Mouse (Mus musculus) adrenal gland, postnatal 10 days (tissue): ENCODE measurements around the gene Mapkap1. TPM values are rescaled to one million over a fixed set of nuclear protein-coding genes. Genes with fewer than 3 reads are reported as not detected.
A peak's percentile ranks its signal among the peaks of the same experiment; 100 is the strongest.
"Not testable (repeated sequence)": the region's sequence is repeated elsewhere in the genome, so short reads cannot be mapped to it uniquely, and the experiment has no call there.

Experiments used
- DNase-seq: peaks from one replicate; pipeline ENCODE4 v3.0.0; 2021; ENCODE audit warnings: mixed read lengths
- total RNA-seq, 2 experiments: library from RNA; stranded (reverse); gene quantifications; 2 replicates each; pipeline ENCODE4 v1.2.3; 2021

Gene Mapkap1
- total RNA-seq, 2 experiments from 2014 or later, result 67.0 to 75.3 TPM

DNA sequence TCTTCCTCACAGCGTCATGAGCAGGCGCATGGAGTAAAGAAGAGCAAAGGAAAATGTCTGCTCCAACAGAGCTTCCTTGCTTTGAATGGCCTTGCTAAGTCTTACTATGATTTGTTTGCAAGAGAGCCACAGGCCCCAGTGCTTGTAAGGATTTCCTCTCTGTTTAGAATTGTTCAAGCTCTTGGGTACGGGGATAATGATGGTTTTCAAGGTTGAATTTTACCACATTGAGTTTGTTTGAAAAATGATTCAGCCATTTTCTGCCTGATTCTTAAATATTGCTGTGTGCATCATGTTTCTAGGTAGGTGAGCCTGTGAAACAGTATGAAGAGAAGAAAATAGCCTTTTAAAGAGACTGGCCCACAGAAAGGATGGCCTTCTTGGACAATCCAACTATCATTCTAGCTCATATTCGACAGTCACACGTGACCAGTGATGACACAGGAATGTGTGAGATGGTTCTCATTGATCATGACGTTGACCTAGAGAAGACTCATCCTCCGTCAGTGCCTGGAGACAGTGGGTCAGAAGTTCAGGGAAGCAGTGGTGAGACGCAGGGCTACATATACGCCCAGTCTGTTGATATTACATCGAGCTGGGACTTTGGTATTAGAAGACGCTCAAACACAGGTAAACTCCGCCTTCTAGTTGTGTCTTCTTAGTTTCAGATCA is 25.3 kb downstream of the Mapkap1 start:
- DNase-seq, result no peak

DNA sequence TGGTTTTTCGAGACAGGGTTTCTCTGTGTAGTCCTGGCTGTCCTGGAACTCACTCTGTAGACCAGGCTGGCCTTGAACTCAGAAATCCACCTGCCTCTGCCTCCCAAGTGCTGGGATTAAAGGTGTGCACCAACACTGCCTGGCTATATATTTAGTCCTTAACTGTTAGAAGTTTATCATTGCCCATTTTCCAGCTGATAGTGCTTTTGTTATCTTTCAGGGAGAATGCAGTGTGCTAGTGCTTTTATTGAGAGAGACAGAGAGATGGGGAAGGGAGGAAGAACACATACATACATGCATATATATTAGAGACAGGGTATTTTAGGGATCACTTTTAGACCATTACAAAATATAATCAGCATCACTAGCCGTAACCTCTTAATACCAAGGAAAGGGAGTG is 26.3 kb downstream of the Mapkap1 start:
- DNase-seq, result not testable (repeated sequence)

DNA sequence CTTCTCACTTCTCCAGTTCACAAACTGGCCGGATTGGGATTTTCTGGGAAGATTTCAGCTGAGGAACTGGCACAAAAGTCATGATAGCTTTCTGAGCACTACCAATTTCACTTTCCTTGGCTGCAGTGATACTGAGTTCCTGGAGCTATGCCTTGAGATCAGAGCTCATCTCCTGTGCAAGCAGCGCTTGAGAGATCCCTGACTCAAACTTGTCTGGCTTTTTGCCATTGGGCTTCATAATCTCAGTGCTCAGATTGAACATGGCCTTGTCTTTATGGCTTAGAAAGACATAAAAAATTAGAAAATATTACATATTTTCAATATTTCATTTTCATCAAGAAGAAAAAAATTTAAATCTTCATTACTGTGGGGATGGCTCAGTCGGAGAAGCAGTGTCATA is 29.8 kb downstream of the Mapkap1 start:
- DNase-seq, result peak; percentile 41

DNA sequence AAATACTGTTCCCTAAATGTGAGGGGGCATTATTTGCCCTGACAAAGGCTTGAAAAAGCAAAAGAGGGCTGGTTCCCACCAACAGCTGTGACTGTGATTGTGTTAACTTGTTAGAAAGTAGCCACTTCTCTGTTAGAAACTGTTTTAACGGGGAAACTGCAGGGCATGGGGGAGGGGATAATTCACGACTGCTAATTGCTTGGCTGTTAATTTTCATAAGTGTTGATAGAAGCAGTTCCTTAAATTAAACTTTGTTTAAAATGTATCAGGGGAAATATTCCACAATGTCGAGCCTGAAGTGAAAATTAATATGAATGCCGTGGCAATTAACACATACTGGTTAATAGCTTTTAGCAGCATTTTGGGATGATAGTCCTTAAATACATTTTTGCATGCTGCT is 42.2 kb downstream of the Mapkap1 start:
- DNase-seq, result no peak

DNA sequence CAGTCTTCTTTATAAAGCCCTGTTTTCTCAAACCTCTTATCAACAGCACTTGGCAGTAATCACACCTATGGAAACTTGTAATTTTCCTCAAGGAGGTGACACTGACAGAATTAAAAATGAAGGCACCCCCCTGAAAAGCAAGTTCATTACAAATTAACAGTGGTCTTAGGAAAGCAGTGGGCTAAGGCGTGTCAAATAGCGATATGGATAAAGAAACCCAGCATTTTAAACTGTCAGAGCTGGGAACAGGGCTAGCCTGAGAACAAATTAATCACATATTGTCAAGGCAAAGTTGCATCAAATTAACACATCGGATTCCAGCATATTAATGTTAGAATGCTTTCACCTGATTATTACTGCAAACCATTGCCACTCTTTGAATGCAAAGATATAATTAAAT is 55.9 kb downstream of the Mapkap1 start:
- no peak for DNase-seq

DNA sequence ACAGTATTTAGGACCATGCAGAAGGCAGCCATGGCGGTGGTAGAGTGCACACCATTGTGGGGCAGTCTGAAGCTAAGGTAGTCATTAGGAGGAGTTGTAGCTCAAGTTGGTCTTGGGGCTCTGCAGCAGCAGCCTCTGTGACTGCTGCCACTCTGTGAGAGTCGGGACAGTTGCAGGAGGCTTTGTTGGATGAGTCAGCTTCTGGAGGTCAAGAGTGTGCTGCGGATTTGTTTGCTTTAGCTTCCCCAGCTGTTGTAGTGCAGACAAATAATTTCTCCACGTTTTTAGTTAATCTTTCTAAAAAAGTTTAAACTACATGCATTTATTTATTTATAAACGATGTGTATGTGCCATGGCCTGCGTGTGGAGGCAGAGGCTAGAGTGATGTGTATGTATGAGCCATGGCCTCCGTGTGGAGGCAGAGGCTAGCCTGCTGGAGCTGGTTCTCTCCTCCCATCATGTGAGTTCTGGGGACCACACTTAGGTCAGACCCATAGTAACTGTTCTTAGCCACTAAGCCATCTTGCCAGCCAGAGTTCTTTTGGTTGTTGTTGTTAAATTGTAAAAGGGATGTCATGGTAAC is 62.1 kb downstream of the Mapkap1 start:
- DNase-seq, result peak; percentile 34

DNA sequence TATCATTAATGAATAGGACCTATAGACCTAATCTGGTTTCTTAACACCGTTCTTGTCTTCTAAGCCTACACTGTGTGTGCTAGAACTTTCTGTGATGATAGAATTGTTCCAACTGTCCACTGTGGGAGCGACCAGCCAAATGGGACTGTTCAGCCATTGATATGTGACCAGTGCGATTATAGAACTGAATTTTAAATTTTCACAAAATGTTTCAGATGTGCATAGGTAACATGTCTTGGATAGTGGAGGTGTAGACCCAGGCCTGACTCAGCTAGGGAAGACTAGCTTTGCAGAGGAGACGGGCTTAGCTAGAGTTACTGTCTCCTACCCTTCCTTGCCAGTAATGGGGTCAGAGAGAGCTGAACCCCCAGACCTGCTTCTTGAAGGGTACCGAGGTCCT is 62.8 kb downstream of the Mapkap1 start:
- DNase-seq, result no peak

DNA sequence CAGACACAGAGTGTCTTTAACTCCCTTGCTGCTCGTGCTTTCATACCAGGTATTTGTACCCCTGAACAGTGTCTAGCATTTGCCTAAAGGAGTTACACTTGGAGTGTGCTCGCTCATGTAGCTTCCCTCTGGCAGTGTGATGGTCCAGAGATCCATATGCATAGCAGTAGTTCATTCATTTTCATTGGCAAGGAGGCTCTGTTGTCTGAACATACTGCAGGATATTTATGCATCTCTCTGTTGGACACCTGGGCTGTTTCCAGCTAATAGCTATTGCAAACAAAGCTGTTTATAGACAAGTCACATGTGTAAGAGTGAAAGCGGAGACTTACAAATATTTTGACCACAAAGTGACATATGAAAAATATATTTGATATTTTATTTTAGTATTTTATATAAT is 67.2 kb downstream of the Mapkap1 start:
- no peak for DNase-seq

DNA sequence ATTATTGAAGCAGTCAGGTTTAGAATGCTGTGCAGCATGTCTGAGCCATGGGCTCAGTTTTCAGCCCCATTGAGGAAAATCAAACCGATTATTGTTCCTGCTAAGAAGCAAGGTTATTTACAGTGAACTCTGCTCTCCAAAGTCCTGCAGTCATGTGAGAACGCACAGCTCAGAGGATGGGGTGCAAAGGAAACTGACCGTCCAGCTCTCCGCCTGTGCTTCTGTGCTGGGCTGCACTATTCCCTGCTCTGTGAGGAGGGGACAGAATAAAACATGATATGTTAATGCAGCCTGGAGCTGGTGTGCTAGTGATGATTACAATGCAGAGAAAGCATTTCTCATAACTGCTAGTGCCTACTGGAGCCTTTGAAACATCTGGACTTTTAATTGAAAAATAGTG is 74.8 kb downstream of the Mapkap1 start:
- DNase-seq, result no peak

DNA sequence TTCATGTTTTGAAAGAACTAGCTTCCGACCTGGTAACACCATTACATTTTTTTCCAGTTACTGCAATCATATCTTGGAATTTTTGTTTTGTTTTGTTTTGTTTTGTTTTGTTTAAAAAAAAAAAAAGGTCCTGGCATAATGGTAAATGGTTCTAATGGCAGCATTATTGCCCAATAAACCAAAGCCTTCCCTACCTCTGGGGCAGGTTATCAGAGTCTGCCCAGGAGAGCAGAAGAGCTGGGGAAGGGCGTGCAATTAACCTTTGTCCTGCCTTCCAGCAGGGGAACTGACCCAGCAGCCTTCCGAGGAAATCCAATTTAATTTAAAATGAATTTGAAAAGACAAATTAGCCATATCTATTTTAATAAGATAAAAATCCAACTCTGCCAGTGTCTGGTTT is 75.5 kb downstream of the Mapkap1 start:
- no peak for DNase-seq

DNA sequence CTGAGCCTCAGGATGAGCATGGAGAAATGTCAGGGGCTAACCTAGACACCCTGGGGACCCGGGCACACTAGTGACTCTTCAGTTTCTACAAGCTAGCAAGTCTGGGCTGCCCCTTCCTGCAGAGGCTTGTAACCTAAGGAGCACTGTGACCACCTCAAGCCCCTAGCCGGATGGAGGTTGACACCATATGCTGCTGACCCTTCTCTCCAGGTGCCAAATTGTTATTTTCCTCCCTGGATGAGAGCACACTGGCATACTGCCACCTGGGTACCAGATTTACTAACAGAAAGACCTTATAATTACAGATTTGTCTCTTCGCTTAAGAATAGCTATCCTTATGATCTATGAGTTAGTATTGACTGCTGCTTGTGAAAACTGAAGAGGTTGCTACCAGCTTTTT is 76.0 kb downstream of the Mapkap1 start:
- DNase-seq, result no peak

DNA sequence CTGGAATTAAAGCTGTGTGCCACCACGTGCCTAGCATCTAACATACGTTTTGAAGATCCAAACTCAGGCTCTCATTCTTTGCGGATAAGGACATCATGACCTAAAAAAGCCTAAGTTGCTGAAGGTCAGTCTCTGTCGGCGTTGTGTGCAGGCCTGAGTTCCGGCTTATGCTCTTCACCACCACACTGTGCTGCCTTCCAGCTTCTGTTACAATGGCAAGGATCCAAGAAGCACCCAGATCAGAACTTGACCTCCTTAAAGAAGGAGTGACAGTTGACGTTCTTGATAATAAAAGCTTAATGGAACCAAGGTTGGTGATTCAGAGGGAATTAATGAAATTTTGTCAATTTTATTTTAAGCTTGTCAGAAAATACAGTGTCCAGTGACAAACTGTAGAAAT is 80.7 kb downstream of the Mapkap1 start:
- DNase-seq, result peak; percentile 27

DNA sequence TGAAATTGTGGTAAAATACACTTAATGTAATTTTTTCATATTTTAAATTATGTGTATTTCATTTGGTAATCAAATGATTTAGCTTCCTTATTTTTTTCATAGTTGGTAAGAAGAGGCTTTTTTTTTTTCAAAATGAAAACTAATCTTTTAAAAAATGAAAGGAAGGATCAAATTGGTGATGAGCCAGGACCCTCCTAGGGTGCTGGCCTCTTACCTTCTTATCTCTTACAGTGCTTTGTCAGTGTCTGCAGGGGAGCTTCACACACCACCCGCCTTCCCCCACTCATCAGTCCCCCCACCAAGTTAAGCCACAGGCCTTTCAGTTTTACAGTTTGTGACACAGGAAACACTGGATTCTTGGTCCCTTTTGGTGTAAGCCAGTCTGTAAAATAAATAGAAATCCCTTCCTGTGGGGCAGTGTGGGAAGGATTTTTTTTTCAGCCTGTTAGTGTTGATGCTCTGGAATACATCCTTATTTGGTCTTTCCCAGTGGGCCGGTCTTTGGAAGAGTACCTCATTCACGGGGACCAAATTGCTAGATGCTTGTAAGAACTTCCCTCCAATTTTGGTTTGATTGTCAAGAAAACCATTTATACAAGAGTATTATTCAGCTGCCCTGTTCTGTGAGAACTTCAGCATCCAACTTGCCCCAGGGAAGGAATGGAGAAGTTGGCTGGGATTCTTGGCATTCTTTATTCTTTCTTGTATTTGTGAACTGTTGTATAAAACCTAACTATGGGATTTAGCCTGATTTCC is 97.6 kb downstream of the Mapkap1 start:
- DNase-seq, result no peak

DNA sequence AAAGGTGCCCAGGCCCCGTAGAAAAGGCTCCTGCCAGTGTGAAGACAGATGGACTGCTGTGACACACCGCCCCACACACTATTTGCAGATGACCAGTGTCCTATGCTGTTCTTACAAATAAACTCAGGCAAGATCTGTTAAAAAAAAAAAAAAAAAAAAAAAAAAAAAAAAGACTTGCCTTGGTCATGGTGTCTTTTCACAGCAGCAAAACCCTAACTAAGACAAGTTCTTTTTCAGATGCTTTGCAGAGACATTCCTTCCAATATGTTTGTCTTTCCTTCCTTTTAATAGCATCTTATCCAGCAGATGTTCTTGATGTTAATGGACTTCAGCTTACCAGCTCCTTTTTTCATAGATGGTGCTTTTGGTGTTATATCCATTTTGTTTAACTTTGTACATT is 99.6 kb downstream of the Mapkap1 start:
- DNase-seq, result not testable (repeated sequence)

DNA sequence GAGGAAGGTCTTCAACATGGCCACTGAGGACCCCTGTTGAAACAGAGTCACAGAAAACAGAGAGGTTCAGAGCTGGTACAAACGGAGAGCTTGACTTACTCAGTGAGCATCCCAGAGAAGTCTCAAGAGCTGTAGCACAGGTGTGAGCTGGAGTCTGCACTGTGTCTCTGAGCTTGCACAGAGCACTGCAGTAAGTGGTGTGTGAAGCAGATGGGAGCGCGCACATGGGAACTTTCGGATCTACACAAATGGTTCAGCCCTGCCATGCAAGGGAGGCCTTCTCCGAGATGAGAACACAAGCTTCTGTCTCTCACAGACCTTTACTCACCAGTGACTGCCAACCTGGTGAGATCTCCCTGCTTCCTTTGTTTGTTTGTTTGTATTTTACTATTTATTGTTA is 103.3 kb downstream of the Mapkap1 start:
- DNase-seq, result no peak

DNA sequence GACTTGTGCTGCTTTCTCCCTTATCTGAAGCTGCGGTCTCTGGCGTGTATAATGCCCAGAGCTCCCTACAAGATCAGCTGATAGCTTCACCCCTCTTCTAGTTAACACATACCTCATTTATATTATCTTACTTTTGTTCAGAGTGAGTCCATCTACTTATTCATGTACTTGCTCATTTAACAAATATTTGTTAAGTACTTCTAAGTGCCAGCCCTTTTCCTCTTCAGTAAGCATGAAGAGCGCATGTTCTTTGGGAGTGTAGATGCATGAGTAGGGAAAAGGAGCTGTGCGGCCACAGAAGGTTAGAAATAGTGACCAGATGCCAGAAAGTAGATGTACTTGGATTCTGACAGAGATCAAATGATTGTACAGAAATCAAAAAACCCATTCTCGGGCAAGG is 108.7 kb downstream of the Mapkap1 start:
- no peak for DNase-seq

DNA sequence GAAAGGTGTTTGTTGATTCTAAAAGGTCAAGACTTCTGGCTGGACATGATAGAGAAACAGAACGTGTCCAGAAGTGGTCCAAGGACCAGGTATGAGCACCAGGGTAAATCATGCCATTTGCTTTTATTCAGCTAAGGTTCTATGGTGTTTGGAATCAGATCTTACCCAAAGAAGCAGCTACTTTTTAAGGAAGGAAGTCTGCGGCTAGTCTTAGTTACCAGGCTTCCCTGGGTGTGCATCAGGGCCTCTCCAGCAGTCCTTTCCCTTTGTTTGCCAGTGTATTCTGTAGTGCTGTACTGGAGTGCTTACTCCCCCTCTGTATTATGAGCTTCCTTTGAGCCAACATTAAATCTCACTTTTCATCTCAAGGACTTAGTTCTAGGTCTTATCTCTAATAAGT is 111.5 kb downstream of the Mapkap1 start:
- no peak for DNase-seq

DNA sequence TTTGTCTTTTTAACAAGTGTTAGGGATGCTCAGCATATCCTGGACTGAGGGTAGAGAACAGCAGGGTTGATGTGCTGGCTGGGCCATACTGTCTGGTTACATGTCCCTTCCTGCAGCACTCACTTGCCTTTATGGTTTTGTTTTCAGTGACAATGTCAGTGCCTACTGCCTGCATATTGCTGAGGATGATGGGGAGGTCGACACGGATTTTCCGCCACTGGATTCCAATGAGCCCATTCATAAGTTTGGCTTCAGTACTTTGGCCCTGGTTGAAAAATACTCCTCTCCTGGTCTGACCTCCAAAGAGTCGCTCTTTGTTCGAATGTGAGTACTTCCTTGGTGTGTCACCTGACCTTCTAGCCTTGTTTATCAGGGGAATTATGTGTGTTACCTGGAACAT is 112.0 kb downstream of the Mapkap1 start:
- DNase-seq, result no peak

DNA sequence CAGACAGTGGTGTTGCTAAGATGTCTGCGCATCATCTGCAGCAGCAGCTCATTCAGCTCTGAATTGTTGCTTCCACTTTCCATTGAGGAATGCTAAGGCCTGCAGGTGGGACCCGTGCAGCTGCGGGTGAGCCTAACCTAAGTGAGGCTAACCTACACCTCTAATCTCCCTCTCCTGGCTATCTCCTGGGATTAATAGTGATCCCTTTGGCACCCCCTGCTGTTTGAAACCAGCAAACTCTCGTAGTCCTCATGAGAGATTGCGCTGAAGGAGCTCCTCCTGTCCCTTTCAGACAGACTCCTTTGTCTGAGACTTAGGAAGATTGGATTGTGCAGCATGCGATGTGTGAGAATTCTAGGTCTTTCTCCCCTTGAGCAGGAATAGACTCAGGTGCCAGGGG is 113.0 kb downstream of the Mapkap1 start:
- DNase-seq, result peak; percentile 76

DNA sequence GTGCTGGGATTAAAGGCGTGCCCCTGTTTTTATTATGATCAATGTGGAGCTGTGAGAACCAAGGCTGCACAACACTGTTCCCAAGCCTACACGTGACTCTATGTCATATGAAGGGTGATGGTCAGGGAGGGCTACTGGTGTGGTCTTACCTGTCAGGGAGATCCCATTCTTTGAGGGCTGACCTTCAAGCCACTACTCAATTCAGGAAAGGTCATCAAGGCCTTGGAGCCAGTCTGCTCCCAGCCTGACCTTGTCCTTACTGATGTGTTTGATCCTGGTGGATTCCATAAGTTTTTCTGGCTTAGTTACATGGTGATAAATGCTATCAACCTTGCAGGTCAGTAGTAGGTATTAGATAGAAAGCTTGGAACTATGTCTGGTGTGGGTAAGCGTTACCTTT is 114.8 kb downstream of the Mapkap1 start:
- DNase-seq, result no peak

DNA sequence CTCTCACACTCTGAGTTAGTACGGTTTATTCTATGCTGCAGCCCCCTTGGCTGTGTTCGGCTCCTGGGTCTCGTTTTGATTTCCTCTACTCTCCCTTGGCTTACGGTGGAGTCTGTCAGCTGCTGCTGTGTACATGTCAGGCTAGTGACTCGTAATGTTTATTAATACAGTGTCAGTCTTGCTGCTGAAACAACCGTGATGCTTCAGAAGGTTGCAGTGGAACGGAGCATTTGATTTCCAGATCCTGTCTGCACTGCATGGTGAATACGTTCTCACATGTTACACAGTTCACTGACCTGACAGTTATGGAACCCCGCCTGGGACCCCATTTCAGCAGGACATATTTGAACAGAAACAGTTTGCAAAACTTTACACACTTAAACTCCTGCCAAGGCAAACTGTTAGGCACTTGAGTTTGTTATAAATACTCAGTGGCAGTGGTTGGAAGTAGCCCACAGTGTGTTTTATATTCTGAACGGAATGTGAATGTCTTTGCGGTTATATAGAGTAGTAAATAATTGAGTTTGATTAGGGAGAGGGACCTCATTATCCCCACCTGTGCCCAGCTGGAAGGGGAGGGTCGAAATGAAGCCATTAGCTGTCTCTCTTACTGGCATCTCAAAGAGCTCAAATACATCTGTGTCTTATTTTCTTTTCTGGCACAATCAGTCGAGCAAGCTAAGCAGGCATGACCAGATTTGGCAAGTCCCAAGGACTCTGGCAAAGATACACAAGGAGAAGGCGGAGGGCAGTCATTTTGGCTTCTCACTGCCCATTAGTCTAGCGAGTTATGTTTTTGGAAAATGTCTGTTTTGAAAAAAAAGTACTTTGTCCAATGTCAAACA is 120.2 kb downstream of the Mapkap1 start:
- peak; percentile 79 for DNase-seq

DNA sequence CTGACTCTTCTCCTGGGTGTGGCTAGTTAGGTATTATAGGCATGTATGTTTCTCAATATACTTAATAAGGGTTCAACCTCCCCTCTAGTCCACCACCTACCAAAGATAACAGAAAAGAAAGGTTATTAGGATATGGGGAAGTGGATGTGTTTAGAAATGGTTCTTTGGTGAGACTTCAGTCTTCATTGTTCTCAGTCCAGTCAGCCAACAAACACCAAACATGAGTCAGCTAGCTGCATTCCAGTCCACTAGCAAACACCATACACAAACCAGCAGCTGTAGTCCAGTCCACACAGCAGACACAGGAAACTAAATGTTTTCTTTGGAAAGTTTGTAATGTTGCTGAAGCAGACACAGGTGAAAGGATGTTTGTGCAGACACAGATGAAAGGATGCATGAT is 121.9 kb downstream of the Mapkap1 start:
- DNase-seq, result no peak

DNA sequence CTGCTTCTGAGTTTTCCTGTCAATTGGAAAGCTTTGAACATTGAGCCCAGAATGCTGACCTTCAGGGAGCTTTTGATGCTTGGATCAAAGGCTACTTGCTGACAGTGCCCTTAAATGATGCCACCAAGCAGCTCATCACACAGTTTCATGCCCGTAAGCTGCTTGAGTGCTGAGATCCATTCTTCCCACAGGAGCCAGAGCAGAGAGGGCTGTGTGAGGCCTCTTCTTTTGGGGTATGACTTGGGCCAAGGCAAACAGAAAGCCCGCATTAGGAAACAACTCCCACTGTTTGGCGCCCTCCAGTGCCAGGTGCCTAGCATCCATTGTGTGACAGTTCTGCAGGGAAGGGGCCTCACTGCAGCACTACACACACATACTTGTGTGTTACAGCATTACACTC is 123.5 kb downstream of the Mapkap1 start:
- peak; percentile 56 for DNase-seq
